Mouse (Mus musculus) layer of hippocampus, postnatal 25 days (tissue): ENCODE measurements around the gene Lamc1. TPM values are rescaled to one million over a fixed set of nuclear protein-coding genes. Genes with fewer than 3 reads are reported as not detected.

Experiments used
- DNase-seq, 2 experiments: peaks; one replicate each; pipeline ENCODE4 v3.0.0; 2022; ENCODE audit warnings: mixed read lengths in 2 of 2, low spot score in 1 of 2; ENCODE audit errors: extremely low spot score in 1 of 2
- total RNA-seq, 2 experiments: library from RNA; stranded (reverse); gene quantifications; 2 replicates each; pipeline ENCODE4 v1.2.3; 2021

Gene Lamc1
- total RNA-seq, 2 experiments from 2014 or later: 30.8 to 31.8 TPM

- no peak for DNase-seq
Measured at GRCm38 (mm10) chr1:153202195-153202594, 130.4 kb downstream of the Lamc1 start.

- no peak for DNase-seq
Measured at GRCm38 (mm10) chr1:153201448-153201847, 131.1 kb downstream of the Lamc1 start.

GRCm38 (mm10) chr1:153197316-153197850 lies 135.2 kb downstream of the Lamc1 start:
- DNase-seq: no peak

GRCm38 (mm10) chr1:153192945-153193344 lies 139.6 kb downstream of the Lamc1 start:
- no peak for DNase-seq

- DNase-seq: no peak
Measured at GRCm38 (mm10) chr1:153192379-153192778, 140.2 kb downstream of the Lamc1 start.

GRCm38 (mm10) chr1:153191943-153192329 lies 140.7 kb downstream of the Lamc1 start:
- DNase-seq: peak in 1 of 2 experiments; percentile 63

- DNase-seq: no peak
Measured at GRCm38 (mm10) chr1:153191237-153191942, 141.2 kb downstream of the Lamc1 start.

- no peak for DNase-seq
Measured at GRCm38 (mm10) chr1:153188081-153188480, 144.5 kb downstream of the Lamc1 start.

- no peak for DNase-seq
Measured at GRCm38 (mm10) chr1:153185828-153186803, 146.5 kb downstream of the Lamc1 start, which contains the start of gene Lamc2. Lamc2 (minus strand) TSS chr1:153186447.

- peak in 1 of 2 experiments; percentile 17 for DNase-seq
Measured at GRCm38 (mm10) chr1:153180586-153181289, 151.8 kb downstream of the Lamc1 start.

GRCm38 (mm10) chr1:153180160-153180559 lies 152.4 kb downstream of the Lamc1 start:
- DNase-seq: no peak

- DNase-seq: peak in 1 of 2 experiments; percentile 27
Measured at GRCm38 (mm10) chr1:153174801-153175200, 157.8 kb downstream of the Lamc1 start.

GRCm38 (mm10) chr1:153173276-153173675 lies 159.3 kb downstream of the Lamc1 start:
- DNase-seq: no peak

GRCm38 (mm10) chr1:153172291-153172731 lies 160.3 kb downstream of the Lamc1 start:
- DNase-seq: no peak

GRCm38 (mm10) chr1:153171011-153171410 lies 161.6 kb downstream of the Lamc1 start:
- no peak for DNase-seq

Other genes starting within 250 kb of the Lamc1 start
- gene Lamc2, start 146.3 kb downstream of the Lamc1 start, total RNA-seq: 1 to 10 TPM in 1 of 2 experiments, under 1 TPM in 1; 0.96 to 2.3 TPM
- 1 to 10 TPM; 2.8 to 5.3 TPM for gene Shcbp1l, start 92.4 kb upstream of the Lamc1 start, total RNA-seq
- gene Dhx9, start 154.9 kb upstream of the Lamc1 start, total RNA-seq: 100 to 1,000 TPM; 101 to 106 TPM
- gene Npl, start 217.3 kb upstream of the Lamc1 start, total RNA-seq: 1 to 10 TPM; 3.6 to 4.5 TPM